Mouse (Mus musculus): ENCODE results near the gene Mfap5. TPM values are rescaled to one million over a fixed set of nuclear protein-coding genes. Genes with fewer than 3 reads are reported as not detected.
"Not testable (repeated sequence)": the region's sequence is repeated elsewhere in the genome, so short reads cannot be mapped to it uniquely, and the experiment has no call there.

Gene Mfap5
- under 1 TPM in 1 of 2 experiments, not detected in 1; 0.23 TPM for total RNA-seq (2021)

- DNase-seq (ENCODE audit: extremely low spot score in 1 of 2, low spot score in 1 of 2): no peak
Observed at GRCm38 (mm10) chr6:122505545-122505944, at the start of gene Mfap5. TSS of gene Mfap5 (plus strand) at chr6:122505845.

DNA sequence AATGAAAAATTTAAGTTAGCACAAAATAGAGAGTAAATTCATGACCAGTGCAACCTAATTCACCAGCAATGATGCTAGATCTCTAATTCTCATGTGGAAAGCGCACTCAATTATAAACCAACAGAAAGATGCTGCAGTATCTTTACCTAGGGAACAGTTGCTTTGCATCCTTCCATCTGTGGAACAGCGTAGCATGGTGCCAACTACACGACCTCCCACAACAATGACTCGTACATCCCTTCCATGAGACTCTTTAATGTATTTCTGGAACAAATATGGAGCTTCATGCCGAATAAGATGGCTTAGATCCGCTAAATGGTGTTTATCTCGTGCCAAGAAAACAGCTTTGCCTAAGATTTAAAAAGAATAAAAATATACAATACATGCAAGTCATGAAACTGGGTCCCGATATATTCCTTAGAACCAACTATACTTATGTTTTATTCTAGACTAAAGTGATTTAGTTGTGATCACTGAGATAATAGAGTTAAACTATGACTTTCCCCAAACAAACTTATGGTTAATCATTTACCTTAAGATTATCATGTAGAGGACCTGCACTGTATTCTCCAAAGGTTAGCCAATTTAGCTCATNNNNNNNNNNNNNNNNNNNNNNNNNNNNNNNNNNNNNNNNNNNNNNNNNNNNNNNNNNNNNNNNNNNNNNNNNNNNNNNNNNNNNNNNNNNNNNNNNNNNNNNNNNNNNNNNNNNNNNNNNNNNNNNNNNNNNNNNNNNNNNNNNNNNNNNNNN, 46.5 kb upstream of the Mfap5 start:
- no peak for DNase-seq (ENCODE audit: extremely low spot score in 1 of 2, low spot score in 1 of 2)

- DNase-seq (ENCODE audit: extremely low spot score in 1 of 2, low spot score in 1 of 2): no peak
Observed at GRCm38 (mm10) chr6:122466092-122466713, 39.4 kb upstream of the Mfap5 start.

DNA sequence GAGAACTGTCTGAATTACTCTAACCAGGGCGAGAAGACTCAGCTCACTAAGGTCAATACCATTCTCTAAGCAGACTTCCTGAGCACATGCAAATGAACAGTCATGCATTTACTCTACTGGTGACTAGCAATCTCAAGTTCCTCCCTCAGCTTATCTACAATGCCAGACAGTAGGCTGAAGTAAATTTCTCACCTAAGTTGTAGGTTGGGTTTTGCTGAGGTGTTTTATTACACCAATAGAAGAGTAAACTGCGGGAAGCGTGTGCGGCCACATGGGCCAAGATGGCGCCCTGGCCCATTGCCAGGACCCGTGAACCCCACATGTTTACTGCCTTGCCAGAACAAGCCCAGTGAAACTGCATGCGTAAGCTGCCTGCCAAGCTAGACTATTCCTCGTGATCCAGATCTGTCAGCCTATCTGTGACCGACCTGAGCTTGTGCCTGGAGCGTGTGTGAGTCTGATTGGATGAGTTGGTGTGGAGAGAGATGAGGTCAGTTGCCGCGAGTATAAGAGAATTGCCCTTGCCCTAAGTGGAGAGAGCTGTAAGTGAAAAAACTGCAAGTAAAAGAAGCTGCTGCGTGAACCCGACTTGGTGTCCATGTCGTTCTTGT, 36.5 kb upstream of the Mfap5 start:
- no peak for DNase-seq (ENCODE audit: extremely low spot score in 1 of 2, low spot score in 1 of 2)

GRCm38 (mm10) chr6:122470240-122470639, 35.4 kb upstream of the Mfap5 start:
- DNase-seq (ENCODE audit: extremely low spot score in 1 of 2, low spot score in 1 of 2): no peak

- not testable (repeated sequence) for DNase-seq (ENCODE audit: extremely low spot score in 1 of 2, low spot score in 1 of 2)
Observed at GRCm38 (mm10) chr6:122471461-122471860, 34.2 kb upstream of the Mfap5 start.

- DNase-seq (ENCODE audit: extremely low spot score in 1 of 2, low spot score in 1 of 2): no peak
Observed at GRCm38 (mm10) chr6:122478062-122478461, 27.6 kb upstream of the Mfap5 start.

GRCm38 (mm10) chr6:122485401-122486296, 20.0 kb upstream of the Mfap5 start:
- DNase-seq (ENCODE audit: extremely low spot score in 1 of 2, low spot score in 1 of 2): peak in 1 of 2 experiments; percentile 31

DNA sequence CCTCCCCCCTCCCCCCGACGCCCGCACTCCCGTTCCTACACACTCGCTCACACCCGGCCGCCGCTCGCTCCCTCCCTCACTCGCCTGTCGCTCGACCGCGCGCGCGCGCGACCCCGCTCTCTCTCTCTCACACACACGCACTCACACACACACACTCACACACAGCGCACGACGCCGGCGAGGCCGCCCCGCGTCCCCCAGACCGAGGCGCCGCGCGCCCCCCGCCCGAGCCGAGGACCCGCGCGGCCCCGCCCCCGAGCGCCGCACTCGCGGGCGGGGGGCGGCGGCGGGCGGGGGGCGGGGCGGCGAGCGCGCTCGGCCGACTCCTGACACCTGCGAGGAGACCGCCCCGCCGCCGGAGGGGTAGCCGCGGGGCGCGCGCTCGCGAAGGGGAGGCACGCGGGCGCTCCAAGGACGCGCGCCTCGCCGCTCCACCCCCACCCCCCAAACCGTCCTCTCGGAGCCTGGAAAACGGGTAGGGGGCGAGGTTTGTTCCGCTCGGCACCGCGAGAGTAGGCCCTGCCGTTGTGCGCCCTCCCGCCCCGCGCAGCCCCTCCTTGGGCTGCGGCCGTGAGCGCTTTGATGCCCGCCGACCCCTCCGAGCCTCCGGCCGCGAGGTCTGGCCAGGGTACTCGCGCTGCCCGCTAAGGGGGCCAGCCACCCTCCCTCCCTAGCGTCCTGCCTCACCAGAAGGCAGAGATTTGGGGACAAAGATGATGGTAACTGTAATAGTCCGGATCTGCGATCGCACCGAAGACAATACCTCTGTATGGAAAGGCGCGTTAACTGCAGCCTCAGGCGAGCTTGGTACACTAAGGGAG, 19.1 kb upstream of the Mfap5 start:
- peak in 1 of 2 experiments; percentile 55 for DNase-seq (ENCODE audit: extremely low spot score in 1 of 2, low spot score in 1 of 2)

- DNase-seq (ENCODE audit: extremely low spot score in 1 of 2, low spot score in 1 of 2): no peak
Observed at GRCm38 (mm10) chr6:122490929-122491512, 14.6 kb upstream of the Mfap5 start.

DNA sequence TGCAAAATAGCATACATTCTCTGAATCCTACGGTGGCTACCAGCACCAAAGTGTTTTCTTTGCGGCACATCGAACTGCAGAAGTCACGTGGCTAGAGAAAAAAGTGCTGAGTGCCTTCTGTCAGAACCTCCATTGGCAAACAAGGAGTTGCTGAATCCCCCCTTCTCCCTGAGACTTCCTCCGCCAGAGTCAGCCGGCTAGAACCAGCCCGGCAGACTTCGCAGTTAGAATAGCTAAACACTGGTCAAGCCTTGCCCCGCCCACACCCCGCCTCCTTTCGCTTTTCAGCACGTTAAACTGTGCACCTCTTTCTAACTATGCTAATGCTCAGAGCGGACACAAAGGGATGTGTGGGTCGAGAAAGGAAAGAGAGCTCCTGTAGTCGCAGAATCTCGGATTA, 14.1 kb upstream of the Mfap5 start:
- peak in 1 of 2 experiments; percentile 42 for DNase-seq (ENCODE audit: extremely low spot score in 1 of 2, low spot score in 1 of 2)

- no peak for DNase-seq (ENCODE audit: extremely low spot score in 1 of 2, low spot score in 1 of 2)
Observed at GRCm38 (mm10) chr6:122492479-122492878, 13.2 kb upstream of the Mfap5 start.

- DNase-seq (ENCODE audit: extremely low spot score in 1 of 2, low spot score in 1 of 2): no peak
Observed at GRCm38 (mm10) chr6:122493799-122494472, 11.7 kb upstream of the Mfap5 start.

DNA sequence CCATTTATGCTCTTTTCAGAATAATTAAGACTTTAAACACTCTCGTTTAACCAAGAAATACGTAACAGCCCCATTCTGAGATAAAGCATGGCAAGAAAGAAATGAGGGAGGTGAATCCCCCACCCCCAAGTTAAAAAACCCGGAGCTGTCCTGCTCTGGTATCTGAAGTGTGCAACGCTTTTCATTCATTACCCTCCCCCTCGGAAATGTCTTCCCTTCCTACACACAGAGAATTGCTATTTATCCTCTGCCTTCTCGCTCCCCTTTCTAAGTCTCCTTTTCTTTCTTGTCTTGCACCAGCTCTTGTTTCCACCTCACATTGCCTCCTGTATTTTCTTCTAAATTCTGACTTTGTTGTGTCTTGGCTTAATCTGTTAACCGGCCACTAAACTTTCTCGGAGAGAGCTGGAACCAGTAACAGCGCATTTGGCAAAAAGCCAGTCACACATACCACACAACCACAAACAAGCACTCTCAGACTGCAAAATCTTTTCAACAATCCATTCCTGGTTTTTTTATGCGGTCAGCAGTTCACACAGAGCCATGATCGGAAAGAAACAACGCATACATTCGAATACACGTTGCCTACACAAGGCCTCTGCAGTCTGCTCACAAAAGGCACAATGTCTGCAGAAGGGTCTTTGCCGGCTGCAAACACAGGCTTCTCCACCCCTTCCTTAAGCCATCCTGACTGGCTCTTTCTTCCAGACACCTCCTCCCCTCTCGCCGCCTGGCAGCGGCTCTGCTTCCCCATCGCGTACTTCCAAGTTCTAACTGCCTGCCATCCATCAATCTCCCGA, 10.4 kb upstream of the Mfap5 start:
- peak in 1 of 2 experiments; percentile 18 for DNase-seq (ENCODE audit: extremely low spot score in 1 of 2, low spot score in 1 of 2)

DNA sequence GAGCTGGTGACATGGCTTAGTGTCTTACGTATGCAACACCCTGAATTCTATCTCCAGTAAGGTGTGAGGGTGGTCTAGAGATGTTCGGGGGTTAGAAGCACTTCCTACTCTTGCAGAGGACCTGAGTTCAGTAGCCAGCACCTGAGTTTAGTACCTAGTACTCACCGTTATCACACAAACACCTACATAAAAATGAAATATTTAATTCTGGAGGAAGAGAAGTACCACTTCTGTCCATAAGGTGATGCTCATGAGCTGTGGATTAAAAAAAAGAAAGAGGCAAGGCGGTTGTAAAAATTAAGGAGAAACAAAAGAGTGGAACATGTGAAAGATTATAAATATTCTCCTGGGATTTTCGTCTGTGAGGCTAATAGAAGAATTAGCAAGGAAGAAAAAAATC, 9.1 kb upstream of the Mfap5 start:
- no peak for DNase-seq (ENCODE audit: extremely low spot score in 1 of 2, low spot score in 1 of 2)

DNA sequence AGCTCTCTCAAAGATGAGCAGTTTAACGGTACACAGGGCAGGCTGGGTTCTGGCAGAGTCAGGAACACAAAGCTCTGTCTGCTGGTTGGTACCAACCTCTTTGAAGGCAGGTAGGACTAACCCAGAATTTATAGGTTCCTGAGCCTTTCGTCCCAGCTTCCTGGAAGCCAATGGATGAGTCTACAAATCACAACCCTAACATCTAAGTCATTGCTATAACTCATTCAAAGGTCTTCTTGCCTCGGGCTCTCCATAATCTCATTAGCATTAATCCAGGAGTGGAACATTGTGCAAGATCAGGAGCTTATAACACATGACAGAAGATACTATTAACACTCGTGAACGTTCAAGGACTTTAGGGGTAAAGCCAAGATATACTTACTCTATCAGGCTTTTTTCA, 7.0 kb upstream of the Mfap5 start, which contains the start of gene Rimklb:
Gene Rimklb (minus strand): TSS at position 101 of the 400 bp plus-strand sequence.
- DNase-seq (ENCODE audit: extremely low spot score in 1 of 2, low spot score in 1 of 2): no peak

DNA sequence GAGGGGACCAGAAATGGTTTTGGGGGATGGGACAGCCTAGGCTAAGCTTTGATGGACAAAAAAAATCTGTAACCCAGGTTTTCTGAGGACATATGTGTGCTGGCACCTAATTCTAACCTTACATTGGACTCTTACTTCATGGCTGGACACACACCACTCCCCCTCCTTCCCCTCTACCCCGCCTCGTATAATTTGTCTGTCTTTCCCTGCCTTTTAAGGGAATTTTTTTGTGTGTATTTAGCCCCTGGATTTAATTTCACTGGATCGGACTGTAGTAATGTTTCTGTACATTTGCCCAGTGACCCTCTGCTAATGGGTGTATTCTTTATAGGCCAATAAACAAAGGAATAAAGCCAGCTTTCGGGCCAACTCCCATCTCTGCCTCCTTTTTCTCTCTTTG, 604 bp upstream of the Mfap5 start:
- DNase-seq (ENCODE audit: extremely low spot score in 1 of 2, low spot score in 1 of 2): no peak

GRCm38 (mm10) chr6:122508494-122508893, 2.8 kb downstream of the Mfap5 start:
- DNase-seq (ENCODE audit: extremely low spot score in 1 of 2, low spot score in 1 of 2): no peak

Measured in layer of hippocampus, postnatal 25 days (tissue).